Mouse (Mus musculus) G1E (cell line): ENCODE results near the gene Tmem211. TPM values are rescaled to one million over a fixed set of nuclear protein-coding genes. Genes with fewer than 3 reads are reported as not detected.

Experiments
- ATAC-seq: 2 replicates; pipeline ENCODE4 v1.8.0; 2016; ENCODE audit warnings: mild to moderate bottlenecking; ENCODE audit not compliant: insufficient number of reproducible peaks, poor library complexity, low FRiP score, severe bottlenecking; ENCODE audit errors: extremely low read depth
- DNase-seq: peaks from one replicate; pipeline ENCODE4 v3.0.0; 2012; ENCODE audit warnings: low spot score
- H3K27me3 ChIP-seq: 2 replicates; pipeline ENCODE4 v1.6.1; 2012; ENCODE audit warnings: mild to moderate bottlenecking, low read length, inconsistent platforms; ENCODE audit not compliant: insufficient read depth
- H3K36me3 ChIP-seq: replicated peaks from 2 replicates; pipeline ENCODE3; 2012; ENCODE audit warnings: mild to moderate bottlenecking, inconsistent platforms
- H3K4me1 ChIP-seq: 2 replicates; pipeline ENCODE4 v1.6.1; 2012; ENCODE audit warnings: low read depth, low read length, inconsistent platforms, mixed read lengths; ENCODE audit not compliant: insufficient read depth
- H3K4me3 ChIP-seq: 2 replicates; pipeline ENCODE4 v1.5.1; 2012; ENCODE audit warnings: low read depth, mild to moderate bottlenecking, inconsistent platforms, low read length, moderate library complexity, mixed read lengths
- H3K9me3 ChIP-seq: replicated peaks from 2 replicates; pipeline ENCODE4 v1.6.1; 2012; ENCODE audit warnings: inconsistent platforms
- CTCF ChIP-seq: IDR thresholded peaks from 2 replicates; pipeline ENCODE4 v1.5.1; 2012; ENCODE audit warnings: low read depth, low read length, inconsistent platforms, mixed read lengths
- GATA1 ChIP-seq: IDR thresholded peaks from 2 replicates; pipeline ENCODE4 v1.6.1; 2012; ENCODE audit warnings: borderline replicate concordance, low read length, inconsistent platforms, mixed read lengths
- GATA2 ChIP-seq: IDR thresholded peaks from 2 replicates; pipeline ENCODE4 v1.6.1; 2012; ENCODE audit warnings: low read depth, low read length, inconsistent platforms, borderline replicate concordance
- POLR2AphosphoS5 ChIP-seq: IDR thresholded peaks from 2 replicates; pipeline ENCODE4 v1.6.1; 2012; ENCODE audit warnings: low read depth, low read length, inconsistent platforms; ENCODE audit not compliant: insufficient replicate concordance
- TAL1 ChIP-seq: conservative IDR thresholded peaks from 2 replicates; pipeline ENCODE4 v1.6.1; 2012; ENCODE audit warnings: low read depth, low read length, inconsistent platforms, mixed read lengths
- polyA plus RNA-seq: library from polyadenylated mRNA; stranded (reverse); fragments of >175 nt; gene quantifications from 2 replicates; pipeline ENCODE4 v1.2.3, GENCODE M21; 2012
- total RNA-seq, 2 experiments: library from RNA; stranded (forward) in 1 of 2; stranded (reverse) in 1 of 2; fragments of 200-1000 nt in 1 of 2; fragments of >200 nt in 1 of 2; fragmentation: Nextera tagmentation in 1 of 2; gene quantifications; 2 replicates each; pipeline ENCODE4 v1.2.3; 2014 to 2017

Tmem211 gene
- total and polyA plus RNA-seq, 3 experiments = not detected

DNA sequence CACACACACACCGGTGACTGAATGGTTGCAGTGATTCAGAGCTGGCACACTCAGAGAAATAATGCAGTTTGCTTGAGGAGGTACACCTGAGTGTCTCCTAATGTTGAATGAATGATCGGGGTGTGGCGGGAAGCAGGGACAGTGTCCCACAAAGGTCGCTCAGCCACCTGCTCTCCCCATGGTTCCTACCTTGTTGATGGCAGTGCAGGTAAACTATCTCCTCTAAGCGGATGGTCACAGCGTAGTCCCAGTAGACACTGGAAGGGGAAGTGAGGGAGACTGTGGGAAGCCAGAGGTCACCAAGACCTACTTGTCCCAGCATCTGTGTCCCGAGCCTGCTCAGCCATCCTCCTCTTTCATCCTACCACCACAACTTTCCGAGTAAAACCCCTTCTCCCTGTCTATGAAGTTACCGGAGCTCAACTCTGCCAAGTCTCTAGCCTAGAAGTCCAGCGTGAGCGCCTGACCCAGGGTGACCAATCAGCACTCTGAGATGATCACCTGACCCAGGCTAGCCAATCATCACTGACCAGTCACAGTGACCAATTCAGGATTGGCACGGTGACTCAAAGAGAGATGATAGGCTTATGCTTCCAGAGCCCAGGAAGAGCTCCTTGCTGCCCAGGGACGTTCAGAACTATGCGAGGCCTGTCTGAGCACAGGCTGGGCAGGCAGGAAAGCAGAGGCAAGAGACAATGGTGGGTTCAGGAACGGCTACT lies 53.6 kb downstream of the Tmem211 start:
- no peak overlapping the region for H3K4me3 ChIP-seq
- ATAC-seq = no peak
- peaks cover 93% of the 10 kb centered on the region for H3K9me3 ChIP-seq
- no peaks in the 10 kb centered on the region for H3K36me3 ChIP-seq
- no peaks in the 10 kb centered on the region for H3K27me3 ChIP-seq
- no peak for DNase-seq
- H3K4me1 ChIP-seq = no peaks in the 10 kb centered on the region
- TF ChIP-seq GATA1 = no peak
- TF ChIP-seq TAL1 = no peak
- TF ChIP-seq CTCF = no peak
- no peak for TF ChIP-seq GATA2
- TF ChIP-seq POLR2AphosphoS5 = no peak

DNA sequence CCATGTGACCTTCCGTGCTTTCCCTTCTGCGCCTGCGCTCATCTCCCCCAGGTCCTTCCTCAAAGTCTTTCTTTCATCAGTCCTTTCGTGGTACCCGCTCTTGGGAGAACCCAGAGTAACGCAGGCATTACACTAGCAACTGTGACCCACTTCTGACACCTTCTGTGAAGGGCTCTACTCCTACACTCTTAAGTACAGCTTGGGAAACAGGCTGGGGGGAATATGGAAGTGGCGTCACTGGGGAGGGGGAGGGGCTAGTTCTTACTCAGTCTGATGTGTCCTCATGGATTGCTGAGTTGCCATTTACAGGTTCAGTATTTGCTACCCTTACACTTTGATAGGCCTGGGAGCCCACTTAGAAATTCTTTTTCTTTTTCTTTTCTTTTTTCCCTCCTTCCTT lies 54.8 kb downstream of the Tmem211 start:
- no peak for TF ChIP-seq POLR2AphosphoS5
- no peak for ATAC-seq
- no peaks in the 10 kb centered on the region for H3K27me3 ChIP-seq

DNA sequence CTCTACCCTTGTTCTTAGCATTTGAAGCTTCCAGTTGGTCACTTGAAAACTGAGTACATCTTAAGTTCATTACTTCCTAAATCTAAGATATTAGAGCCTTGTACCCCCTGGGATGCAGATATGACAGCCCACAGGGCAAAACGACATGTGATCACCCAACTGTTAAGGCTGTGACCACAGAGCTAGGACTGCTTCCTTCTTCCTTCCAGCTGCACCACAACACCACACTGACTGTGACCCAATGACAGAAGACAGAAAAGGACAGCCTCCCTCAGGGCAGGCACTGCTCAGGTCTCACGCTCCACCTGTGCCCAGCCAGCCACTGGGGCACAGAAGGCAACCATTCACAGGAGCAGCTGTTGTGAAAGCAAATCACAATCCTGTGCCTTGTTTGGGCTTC lies 57.0 kb downstream of the Tmem211 start:
- peak overlapping the region; percentile 13; the same call in 1 of the 2 replicates for H3K4me3 ChIP-seq
- DNase-seq (no peak), ATAC-seq (no peak)
- no peaks in the 10 kb centered on the region for H3K27me3 ChIP-seq
- no peaks in the 10 kb centered on the region for H3K4me1 ChIP-seq
- H3K9me3 ChIP-seq = peaks cover 92% of the 10 kb centered on the region
- H3K36me3 ChIP-seq = no peaks in the 10 kb centered on the region
- TF ChIP-seq TAL1 = no peak
- TF ChIP-seq GATA1 = no peak
- no peak for TF ChIP-seq POLR2AphosphoS5
- no peak for TF ChIP-seq GATA2
- TF ChIP-seq CTCF = no peak

More for the DNA sequence above, 54.8 kb downstream of the Tmem211 start:
- no peak overlapping the region for H3K4me3 ChIP-seq
- H3K4me1 ChIP-seq = no peaks in the 10 kb centered on the region
- DNase-seq = no peak
- H3K36me3 ChIP-seq = no peaks in the 10 kb centered on the region
- peaks cover 92% of the 10 kb centered on the region for H3K9me3 ChIP-seq

DNA sequence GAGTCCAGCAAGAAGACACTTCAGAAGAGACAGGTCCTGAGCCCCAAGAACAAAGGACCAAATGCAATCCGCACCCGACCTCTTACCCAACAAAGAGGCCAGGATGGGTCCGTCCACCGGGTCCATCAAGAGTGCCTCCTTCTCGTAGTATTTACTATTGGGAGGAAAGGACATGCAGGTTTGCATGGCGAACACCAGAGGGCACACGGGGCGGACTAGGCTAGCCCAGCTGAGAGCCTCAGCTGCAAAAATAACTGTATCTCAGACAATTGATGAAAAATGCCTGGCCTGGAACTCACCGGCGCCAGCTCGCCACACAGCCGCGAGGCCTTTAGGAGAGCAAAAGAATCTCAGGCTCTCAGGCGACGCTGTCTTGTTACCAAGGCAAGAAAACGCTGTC lies 58.8 kb downstream of the Tmem211 start:
- Histone ChIP-seq H3K4me1 (no peaks in the 10 kb centered on the region), H3K4me3 (no peak overlapping the region), H3K27me3 (no peaks in the 10 kb centered on the region; the same call in 1 of the 2 replicates), H3K9me3 (peaks cover 92% of the 10 kb centered on the region), H3K36me3 (no peaks in the 10 kb centered on the region)
- DNase-seq (no peak), ATAC-seq (no peak)
- TF ChIP-seq GATA2 (no peak), POLR2AphosphoS5 (no peak), CTCF (no peak), GATA1 (no peak), TAL1 (no peak)

DNA sequence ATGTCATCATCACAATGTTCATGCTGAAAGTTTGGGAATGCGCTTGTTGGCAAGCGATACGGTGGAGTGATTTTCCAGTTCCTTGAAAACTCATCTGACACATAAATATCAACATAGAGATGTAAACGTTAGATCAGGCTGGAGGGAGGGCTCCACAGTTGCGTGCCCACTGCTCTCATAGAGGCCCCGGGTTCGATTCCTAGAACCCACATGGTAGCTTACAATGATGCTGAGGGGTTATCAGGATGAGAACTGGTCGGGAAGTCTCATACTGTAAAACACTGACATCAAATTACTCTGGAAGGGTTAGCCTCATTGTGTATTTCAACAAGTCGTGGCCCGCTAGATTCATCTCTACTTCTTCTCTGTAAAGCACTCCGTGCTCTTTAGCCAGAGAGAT lies 59.3 kb downstream of the Tmem211 start:
- no peaks in the 10 kb centered on the region; the same call in 1 of the 2 replicates for H3K27me3 ChIP-seq
- no peak for ATAC-seq

DNA sequence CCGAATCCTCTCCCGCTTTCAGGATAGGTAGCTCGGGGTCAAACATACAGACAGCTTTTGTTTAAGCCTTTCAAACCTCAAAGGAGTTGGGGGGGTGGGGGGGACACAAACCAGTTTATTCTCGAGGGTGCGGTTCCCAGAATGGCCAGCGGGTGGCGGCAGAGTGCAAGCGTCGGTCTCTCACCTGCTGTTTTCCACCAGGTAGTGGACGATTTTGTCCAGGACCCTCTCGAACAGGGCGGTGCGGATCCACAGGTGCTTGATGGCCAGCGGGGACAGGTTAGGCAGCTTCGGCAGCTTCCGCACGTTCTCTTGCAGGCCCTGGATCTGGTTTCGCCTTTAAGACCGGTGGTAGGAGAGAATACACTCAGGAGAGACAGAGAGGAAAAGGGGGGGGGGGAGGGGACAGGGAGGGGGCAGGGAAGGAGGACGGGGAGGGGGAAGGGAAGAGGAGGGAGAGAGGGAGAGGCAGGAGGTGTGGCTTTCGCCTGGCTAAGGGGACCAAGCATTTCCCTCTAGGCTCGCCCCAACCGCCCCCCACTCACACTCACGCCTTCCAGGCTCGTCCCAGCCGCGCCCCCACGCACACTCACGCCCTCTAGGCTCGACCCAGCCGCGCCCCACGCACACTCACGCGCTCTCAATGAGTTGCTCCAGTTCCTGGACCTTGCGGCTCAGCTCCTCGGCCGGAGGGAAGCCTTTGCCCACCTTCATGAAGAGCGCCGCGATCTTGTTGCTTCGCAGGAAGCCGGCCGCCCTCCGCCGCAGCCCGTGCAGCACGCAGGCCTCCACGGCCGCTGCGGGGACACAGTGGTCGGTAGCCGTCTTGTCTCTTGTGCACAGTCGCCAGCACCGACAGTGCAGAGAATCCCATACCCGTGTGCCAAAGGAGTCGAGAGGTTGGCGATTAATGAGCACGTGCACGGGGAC lies 60.1 kb downstream of the Tmem211 start:
- no peak for TF ChIP-seq TAL1
- Histone ChIP-seq H3K27me3 (no peaks in the 10 kb centered on the region; the same call in 1 of the 2 replicates), H3K36me3 (no peaks in the 10 kb centered on the region), H3K4me1 (no peaks in the 10 kb centered on the region), H3K9me3 (peaks cover 94% of the 10 kb centered on the region), H3K4me3 (peak overlapping the region; percentile 3; the same call in 1 of the 2 replicates)
- DNase-seq (no peak), ATAC-seq (no peak)

More for the DNA sequence above, 59.3 kb downstream of the Tmem211 start:
- TF ChIP-seq TAL1 (no peak), GATA1 (no peak), CTCF (no peak), POLR2AphosphoS5 (no peak), GATA2 (no peak)
- H3K4me1 ChIP-seq = no peaks in the 10 kb centered on the region
- H3K36me3 ChIP-seq = no peaks in the 10 kb centered on the region
- peaks cover 93% of the 10 kb centered on the region for H3K9me3 ChIP-seq
- no peak for DNase-seq
- H3K4me3 ChIP-seq = no peak overlapping the region
